Mouse (Mus musculus) forebrain, embryonic 10.5 days (tissue): ENCODE measurements around the gene Kif22. TPM values are rescaled to one million over a fixed set of nuclear protein-coding genes. Genes with fewer than 3 reads are reported as not detected.

Experiments
- DNase-seq: peaks from one replicate; pipeline ENCODE4 v3.0.0-alpha.2; 2017; ENCODE audit warnings: low spot score; ENCODE audit errors: extremely low spot score
- H3K27ac ChIP-seq: fragments of 300-500 bp; sonication (generic); 2 replicates; pipeline ENCODE4 v1.5.1; 2016; ENCODE audit warnings: mild to moderate bottlenecking
- H3K27me3 ChIP-seq: fragments of 300-500 bp; sonication (generic); 2 replicates; pipeline ENCODE4 v1.6.1; 2016; ENCODE audit warnings: mild to moderate bottlenecking; ENCODE audit not compliant: poor library complexity, severe bottlenecking
- H3K36me3 ChIP-seq: fragments of 300-500 bp; sonication (generic); replicated peaks from 2 replicates; pipeline ENCODE4 v1.6.1; 2016; ENCODE audit warnings: mild to moderate bottlenecking, moderate library complexity
- H3K4me1 ChIP-seq: fragments of 300-500 bp; sonication (generic); 2 replicates; pipeline ENCODE4 v1.6.1; 2016
- H3K4me3 ChIP-seq: fragments of 300-500 bp; sonication (generic); 2 replicates; pipeline ENCODE4 v1.5.1; 2016; ENCODE audit warnings: mild to moderate bottlenecking, moderate library complexity
- H3K9me3 ChIP-seq: fragments of 300-500 bp; sonication (generic); 2 replicates; pipeline ENCODE4 v1.6.1; 2016; ENCODE audit warnings: mild to moderate bottlenecking, moderate library complexity
- WGBS: fragments of 180-500 bp; shearing (Covaris S2); methylation state at CpG from one replicate; pipeline ENCODE4 v1.1.7; 2016; 5-methylcytosine and 5-hydroxymethylcytosine counted together
- polyA plus RNA-seq: library from polyadenylated mRNA; unstranded; fragments of >200 nt; fragmentation: Nextera tagmentation; extraction: Ambion mirVana; gene quantifications from 2 replicates; pipeline ENCODE4 v1.2.1, GENCODE M21; 2016

The Kif22 gene
- polyA plus RNA-seq, 1 experiment from 2014 or later, result 226 TPM

DNA sequence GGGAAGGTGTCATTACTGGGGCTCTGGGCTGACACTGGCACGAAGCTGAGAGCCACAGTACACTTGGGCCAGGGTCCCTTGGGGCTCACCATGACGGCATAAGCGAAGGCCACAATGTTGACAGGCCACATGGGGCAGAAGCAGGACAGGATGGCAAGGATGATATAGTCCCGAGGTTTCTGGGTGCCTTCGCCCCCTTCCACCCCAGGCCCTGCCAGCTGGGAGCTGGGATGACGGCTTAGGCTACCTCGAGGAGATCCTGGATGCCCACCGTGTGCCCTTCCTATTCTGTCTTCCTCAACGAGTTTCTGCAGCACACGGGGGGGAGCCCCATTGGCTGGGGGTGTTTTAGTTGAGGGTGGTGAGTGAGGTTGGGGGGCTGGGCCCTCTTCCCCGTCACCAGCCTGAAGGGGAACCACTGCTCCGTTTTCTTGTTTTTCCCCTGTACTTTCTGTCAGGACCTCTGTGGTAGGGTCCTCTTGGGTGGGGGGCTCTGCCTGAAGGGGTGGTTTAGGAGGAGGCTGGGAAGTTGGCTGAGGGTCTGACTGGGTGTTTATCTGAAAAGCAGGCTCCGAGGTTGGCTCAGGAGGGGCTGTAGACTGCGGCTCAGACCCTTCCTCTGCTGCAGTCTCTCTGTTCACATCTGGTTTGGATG is 22.8 kb downstream of the Kif22 start:
- H3K27me3 ChIP-seq, result no peaks in the 10 kb centered on the region
- peaks cover 96% of the 10 kb centered on the region for H3K4me1 ChIP-seq
- peak overlapping the region; percentile 100 for H3K27ac ChIP-seq
- H3K9me3 ChIP-seq, result no peaks in the 10 kb centered on the region
- H3K4me3 ChIP-seq, result peak overlapping the region; percentile 92
- no peak for DNase-seq
- peaks cover 43% of the 10 kb centered on the region for H3K36me3 ChIP-seq
- WGBS, result 83% methylated on average over 14 of the region's 14 CpGs

DNA sequence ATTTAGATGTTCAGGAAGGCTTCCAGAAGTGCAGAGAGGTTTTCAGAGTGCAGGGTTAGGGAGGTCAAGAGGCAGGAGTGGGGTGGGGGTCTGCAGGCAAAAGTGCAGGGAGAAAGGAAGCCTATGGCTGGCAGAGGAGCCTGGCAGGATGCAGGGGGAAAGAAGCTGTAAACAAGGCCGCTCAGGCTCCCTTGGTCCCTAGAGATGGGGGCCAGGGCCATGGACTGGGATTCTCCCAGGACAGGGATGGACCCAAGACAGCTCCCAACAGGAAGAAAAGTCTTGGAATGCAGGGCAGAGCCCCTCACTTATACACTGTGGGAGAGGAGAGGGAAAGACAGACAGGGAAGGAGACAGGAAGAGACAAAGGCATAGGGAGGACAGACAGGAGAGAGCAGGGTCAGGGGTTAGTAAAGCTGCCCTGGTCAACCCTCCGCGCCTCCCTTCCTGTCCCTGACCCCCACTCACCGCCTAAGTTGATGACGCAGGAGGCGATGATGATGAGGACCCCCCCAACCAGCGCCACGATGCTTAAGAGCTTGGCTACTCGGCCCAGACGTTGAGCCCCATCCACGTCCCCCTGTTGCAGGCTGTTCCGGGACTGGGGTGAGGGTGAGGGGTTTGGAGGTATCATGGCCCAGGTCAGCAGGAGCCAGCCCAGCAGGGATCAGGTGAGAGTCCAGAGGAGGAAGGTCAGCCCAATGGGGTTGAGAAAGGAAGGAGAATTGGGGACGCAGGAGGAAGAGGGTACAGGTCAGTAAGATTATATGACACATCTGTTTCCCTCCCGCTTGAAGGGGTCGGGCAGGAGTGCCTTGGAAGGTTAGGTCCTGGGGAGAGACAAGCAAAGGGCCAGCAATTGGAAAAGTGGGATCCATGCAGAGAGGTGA is 23.6 kb downstream of the Kif22 start:
- Histone ChIP-seq H3K9me3 (no peaks in the 10 kb centered on the region), H3K36me3 (peaks cover 43% of the 10 kb centered on the region), H3K27me3 (no peaks in the 10 kb centered on the region), H3K4me3 (peak overlapping the region; percentile 92; the same call in 1 of the 2 replicates), H3K4me1 (peaks cover 93% of the 10 kb centered on the region), H3K27ac (peak overlapping the region; percentile 100)
- DNase-seq, result no peak
- 90% methylated on average over 15 of the region's 15 CpGs for WGBS

DNA sequence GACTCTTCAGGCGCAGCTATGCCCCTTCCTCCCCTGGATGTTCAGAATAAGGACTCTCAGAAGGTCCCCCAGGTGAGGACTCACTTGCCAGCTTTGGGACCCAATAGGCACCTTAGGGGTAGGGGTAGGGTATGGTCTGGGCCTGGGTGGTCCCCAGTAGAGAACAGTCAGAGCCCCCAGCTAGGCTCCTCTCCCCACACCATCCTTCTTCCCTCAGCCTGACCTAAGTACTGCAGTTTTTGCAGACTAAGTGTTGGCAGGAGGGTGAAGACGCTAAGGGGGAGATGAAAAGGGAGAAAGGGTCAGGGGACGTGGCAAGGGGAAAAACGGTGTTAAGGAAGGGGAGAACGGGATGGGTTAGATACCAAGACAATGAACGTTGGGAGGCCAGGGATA is 24.3 kb downstream of the Kif22 start:
- Histone ChIP-seq H3K36me3 (peaks cover 43% of the 10 kb centered on the region), H3K27me3 (no peaks in the 10 kb centered on the region), H3K9me3 (no peaks in the 10 kb centered on the region), H3K4me3 (peak overlapping the region; percentile 76; the same call in 1 of the 2 replicates), H3K4me1 (peaks cover 86% of the 10 kb centered on the region), H3K27ac (peak overlapping the region; percentile 100)
- no peak for DNase-seq
- 70% methylated on average over 6 of the region's 6 CpGs for WGBS

DNA sequence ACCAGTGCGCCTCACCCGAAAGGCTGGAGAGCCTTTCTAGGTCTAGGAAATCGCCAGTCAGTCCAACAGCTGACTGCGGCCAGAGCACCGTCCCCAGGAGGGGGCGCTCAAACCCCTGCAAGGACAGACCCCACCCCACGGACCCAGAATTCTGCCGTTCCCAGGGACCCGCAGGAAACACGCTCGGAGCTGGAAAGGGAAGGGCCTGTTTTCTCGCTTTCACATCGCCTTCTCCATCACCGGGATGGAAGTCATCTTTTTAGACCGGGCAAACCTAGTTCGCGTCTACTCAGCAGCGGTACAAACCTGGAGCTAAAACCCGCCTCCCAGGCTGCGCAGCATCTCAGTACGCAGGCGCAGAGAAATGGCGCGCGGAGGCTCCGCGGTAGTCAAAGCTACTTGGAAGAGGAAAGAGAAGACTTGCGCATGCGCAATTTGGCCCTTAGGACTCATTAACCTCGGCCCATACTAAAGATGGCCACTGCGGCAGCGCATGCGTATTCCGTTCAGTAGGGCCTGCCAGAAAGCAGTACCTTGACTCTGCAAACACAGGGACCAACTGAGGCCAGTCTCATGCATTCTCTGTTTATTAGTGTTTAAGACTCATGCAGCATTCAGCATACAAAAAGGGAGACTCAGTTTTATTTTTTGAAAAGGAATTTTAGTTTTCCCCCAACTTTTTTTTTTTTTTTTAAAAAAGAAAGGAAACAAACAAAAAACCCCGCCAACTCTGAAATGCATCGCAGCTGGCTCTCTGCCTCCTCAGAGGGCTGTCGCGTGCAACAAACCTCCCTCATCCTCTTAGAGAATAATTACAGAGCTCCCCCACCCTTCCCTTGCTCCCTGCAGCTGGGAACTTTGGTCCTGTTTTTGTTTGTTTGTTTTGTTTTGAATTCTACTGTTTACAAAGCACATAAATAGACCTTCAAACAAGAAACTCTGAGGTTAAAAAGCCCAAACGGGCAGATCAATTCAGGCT is 25.0 kb downstream of the Kif22 start, which contains the start of gene Pagr1a:
Pagr1a (minus strand) TSS at position 382 of the 979 bp plus-strand sequence.
- peak; percentile 99 for DNase-seq
- H3K27ac ChIP-seq, result peak within 1 kb of the TSS; percentile 100
- H3K27me3 ChIP-seq, result no peaks in the 10 kb centered on the region
- WGBS, result 5% methylated on average over 39 of the region's 39 CpGs
- no peaks in the 10 kb centered on the region for H3K9me3 ChIP-seq
- peaks cover 43% of the 10 kb centered on the region for H3K36me3 ChIP-seq
- peaks cover 79% of the 10 kb centered on the region for H3K4me1 ChIP-seq
- peak within 1 kb of the TSS; percentile 92 for H3K4me3 ChIP-seq

DNA sequence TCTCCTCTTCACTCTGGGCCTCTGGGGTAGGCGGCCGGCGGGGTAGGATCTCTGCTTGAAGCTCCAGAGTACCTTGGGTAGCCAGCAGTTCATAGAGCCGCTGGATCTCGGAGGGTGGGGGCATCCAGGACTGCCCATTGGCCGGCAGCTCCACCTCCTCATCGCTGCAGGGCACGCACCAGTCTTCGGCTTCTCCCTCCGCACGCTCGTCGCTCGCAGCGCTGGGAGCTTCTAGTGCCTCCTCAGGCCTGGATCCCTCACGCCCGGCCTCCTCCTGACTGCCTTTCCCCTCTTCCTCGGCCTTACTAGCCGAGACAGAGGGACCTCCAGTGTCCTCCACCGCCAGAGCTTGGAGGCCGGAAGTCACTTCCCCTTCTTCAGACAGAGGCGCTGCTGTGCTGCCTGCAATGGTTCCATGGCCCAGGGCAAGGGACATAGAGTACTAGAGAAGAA is 25.8 kb downstream of the Kif22 start:
- Histone ChIP-seq H3K4me1 (peaks cover 76% of the 10 kb centered on the region), H3K4me3 (peak overlapping the region; percentile 76), H3K27ac (peak overlapping the region; percentile 100), H3K9me3 (no peaks in the 10 kb centered on the region), H3K27me3 (no peaks in the 10 kb centered on the region), H3K36me3 (peaks cover 44% of the 10 kb centered on the region)
- WGBS, result under 1% methylated on average over 22 of the region's 22 CpGs
- no peak for DNase-seq

DNA sequence TGATC is 26.0 kb downstream of the Kif22 start, which contains the start of gene Pagr1b:
Pagr1b (minus strand) TSS at position 4 of the 5 bp plus-strand sequence.
- H3K27me3 ChIP-seq, result no peaks in the 10 kb centered on the region
- H3K4me1 ChIP-seq, result peaks cover 74% of the 10 kb centered on the region
- H3K27ac ChIP-seq, result peak within 1 kb of the TSS; percentile 100
- H3K4me3 ChIP-seq, result peak within 1 kb of the TSS; percentile 76
- H3K9me3 ChIP-seq, result no peaks in the 10 kb centered on the region
- peaks cover 46% of the 10 kb centered on the region for H3K36me3 ChIP-seq
- no peak for DNase-seq

DNA sequence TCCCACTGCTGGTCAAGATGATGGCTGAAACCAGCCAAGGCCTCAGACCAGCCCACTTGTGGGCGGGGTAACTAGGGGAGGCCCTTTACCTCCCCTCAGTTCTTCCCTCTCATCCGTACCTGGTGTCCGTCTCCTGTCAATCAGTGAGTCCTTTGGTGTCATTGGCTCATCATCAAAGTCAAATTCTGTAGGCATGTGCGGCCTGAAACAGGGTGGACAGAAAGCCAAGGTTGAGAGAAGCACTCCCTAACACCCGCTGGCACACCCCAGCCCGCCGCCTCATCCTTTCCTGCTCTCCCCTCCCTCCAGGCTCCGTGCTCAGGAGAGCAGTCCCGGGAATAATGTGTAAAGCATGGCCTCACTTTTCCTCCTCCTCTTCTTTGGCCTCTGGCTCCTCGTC is 26.2 kb downstream of the Kif22 start:
- peaks cover 72% of the 10 kb centered on the region for H3K4me1 ChIP-seq
- H3K4me3 ChIP-seq, result peak overlapping the region; percentile 76
- no peak for DNase-seq
- peaks cover 48% of the 10 kb centered on the region for H3K36me3 ChIP-seq
- H3K27me3 ChIP-seq, result no peaks in the 10 kb centered on the region
- 2% methylated on average over 10 of the region's 10 CpGs for WGBS
- no peaks in the 10 kb centered on the region for H3K9me3 ChIP-seq
- peak overlapping the region; percentile 100 for H3K27ac ChIP-seq

DNA sequence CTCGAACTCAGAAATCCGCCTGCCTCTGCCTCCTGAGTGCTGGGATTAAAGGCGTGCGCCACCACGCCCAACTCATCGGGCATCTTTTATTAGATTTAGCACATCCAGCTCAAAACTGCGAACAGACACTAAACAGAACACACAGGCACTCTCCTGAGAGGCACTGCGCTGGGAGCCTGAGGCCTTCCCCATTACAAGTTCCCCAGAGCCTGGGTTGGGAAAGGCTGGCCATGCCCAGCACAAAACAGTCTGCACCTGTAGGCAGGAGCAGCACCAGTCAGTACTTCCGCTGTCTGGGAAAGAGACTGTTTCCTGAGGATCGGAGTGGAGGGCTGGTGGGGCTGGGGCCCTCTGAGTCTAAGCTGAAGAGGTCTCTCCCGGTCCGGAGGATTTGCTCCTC is 27.3 kb downstream of the Kif22 start:
- H3K4me1 ChIP-seq, result peaks cover 61% of the 10 kb centered on the region
- H3K9me3 ChIP-seq, result no peaks in the 10 kb centered on the region
- H3K36me3 ChIP-seq, result peaks cover 53% of the 10 kb centered on the region
- 95% methylated on average over 12 of the region's 12 CpGs for WGBS
- H3K27ac ChIP-seq, result peak overlapping the region; percentile 100
- H3K27me3 ChIP-seq, result no peaks in the 10 kb centered on the region
- peak overlapping the region; percentile 76 for H3K4me3 ChIP-seq
- DNase-seq, result no peak

DNA sequence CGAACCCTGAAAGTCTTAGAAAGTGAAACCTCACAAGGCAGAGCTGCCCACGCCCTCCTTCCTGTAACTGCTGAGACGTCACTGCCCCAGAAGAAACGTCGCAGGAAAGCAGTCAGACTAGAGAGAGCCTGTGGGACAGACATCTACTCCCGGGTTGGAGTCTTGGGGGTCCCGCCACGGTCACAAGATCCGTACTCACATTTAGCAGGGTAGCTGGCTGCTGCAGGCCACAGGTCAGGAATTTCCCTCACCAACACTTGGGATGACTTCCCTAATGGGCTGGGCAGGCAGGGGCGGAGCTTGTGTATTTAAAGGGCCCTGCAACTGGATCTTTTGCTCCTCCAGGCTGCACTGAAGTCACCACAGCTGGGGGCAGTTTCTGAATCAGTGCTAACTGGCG is 28.0 kb downstream of the Kif22 start, which contains the start of gene Mvp:
Mvp (minus strand) TSS at position 302 of the 400 bp plus-strand sequence.
- Histone ChIP-seq H3K27ac (peak within 1 kb of the TSS; percentile 100), H3K27me3 (no peaks in the 10 kb centered on the region), H3K4me1 (peaks cover 55% of the 10 kb centered on the region), H3K9me3 (no peaks in the 10 kb centered on the region), H3K4me3 (peak within 1 kb of the TSS; percentile 76), H3K36me3 (peaks cover 53% of the 10 kb centered on the region)
- WGBS, result 74% methylated on average over 11 of the region's 11 CpGs
- no peak for DNase-seq

DNA sequence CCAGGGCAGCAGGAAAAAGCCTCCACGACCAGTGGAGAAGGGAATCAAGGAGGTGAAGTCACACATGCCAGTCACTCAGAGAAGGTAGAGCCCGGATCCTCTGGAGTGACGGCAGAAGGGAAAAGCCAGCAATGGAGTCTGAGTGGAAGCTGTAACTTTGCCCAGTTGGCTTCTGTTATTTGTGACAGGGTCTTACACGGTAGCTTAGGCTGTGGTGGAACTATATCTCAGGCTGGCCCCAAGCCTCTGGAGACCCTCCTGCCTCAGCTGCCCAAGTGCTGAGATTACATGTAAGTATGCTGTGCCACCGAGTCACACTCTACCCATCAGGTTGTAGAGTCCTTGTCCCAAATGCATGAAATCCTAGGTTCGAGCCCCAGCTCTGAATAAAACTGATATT is 28.9 kb downstream of the Kif22 start:
- Histone ChIP-seq H3K9me3 (no peaks in the 10 kb centered on the region), H3K36me3 (peaks cover 53% of the 10 kb centered on the region), H3K4me1 (peaks cover 51% of the 10 kb centered on the region), H3K4me3 (no peak overlapping the region), H3K27me3 (no peaks in the 10 kb centered on the region), H3K27ac (no peak overlapping the region)
- 95% methylated on average over 6 of the region's 6 CpGs for WGBS
- no peak for DNase-seq

DNA sequence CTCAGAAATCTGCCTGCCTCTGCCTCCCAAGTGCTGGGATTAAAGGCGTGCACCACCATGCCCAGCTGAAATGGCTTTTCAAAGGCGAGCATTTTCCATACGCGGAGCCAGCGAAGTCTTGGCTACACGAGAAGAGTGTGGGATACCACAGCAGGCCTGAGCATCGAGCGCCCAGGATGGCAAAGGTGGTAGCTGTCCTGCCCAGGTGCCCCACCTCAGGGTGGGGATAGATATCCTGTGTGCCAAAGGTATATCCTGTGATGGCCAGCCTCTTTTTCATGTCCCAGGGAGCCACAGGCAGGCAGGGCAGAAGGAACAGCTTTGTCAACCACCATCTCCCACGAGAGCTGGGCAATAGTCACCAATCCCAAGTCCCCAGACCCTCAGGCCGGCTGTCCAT is 29.4 kb downstream of the Kif22 start:
- H3K27me3 ChIP-seq, result no peaks in the 10 kb centered on the region
- 94% methylated on average over 10 of the region's 10 CpGs for WGBS
- no peaks in the 10 kb centered on the region for H3K9me3 ChIP-seq
- H3K36me3 ChIP-seq, result peaks cover 53% of the 10 kb centered on the region
- H3K27ac ChIP-seq, result no peak overlapping the region
- H3K4me1 ChIP-seq, result peaks cover 48% of the 10 kb centered on the region
- no peak for DNase-seq
- no peak overlapping the region for H3K4me3 ChIP-seq

DNA sequence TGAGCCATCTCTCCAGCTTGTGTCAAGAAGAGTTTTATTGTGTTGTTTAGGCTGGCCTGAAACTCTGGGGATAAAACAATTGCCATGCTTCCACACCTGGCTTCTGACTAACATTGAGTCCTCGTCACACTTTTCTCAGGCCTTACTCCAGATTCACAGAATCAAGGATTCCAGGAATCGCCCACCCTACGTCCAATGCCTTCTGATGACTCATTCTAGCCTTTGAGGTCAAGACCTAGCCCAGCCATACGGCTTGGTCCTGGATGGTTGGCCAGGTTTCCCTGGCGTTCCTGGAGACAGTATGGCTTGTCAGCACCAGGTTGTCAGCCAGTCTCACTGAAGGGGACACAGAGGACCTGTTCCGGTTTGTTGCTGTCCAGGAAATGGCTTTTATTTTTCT is 29.9 kb downstream of the Kif22 start:
- DNase-seq, result no peak
- H3K9me3 ChIP-seq, result no peaks in the 10 kb centered on the region
- no peak overlapping the region for H3K27ac ChIP-seq
- peaks cover 53% of the 10 kb centered on the region for H3K36me3 ChIP-seq
- H3K27me3 ChIP-seq, result no peaks in the 10 kb centered on the region
- H3K4me1 ChIP-seq, result peaks cover 44% of the 10 kb centered on the region
- WGBS, result 88% methylated on average over 6 of the region's 6 CpGs
- no peak overlapping the region for H3K4me3 ChIP-seq
